In the genomic region with DNA sequence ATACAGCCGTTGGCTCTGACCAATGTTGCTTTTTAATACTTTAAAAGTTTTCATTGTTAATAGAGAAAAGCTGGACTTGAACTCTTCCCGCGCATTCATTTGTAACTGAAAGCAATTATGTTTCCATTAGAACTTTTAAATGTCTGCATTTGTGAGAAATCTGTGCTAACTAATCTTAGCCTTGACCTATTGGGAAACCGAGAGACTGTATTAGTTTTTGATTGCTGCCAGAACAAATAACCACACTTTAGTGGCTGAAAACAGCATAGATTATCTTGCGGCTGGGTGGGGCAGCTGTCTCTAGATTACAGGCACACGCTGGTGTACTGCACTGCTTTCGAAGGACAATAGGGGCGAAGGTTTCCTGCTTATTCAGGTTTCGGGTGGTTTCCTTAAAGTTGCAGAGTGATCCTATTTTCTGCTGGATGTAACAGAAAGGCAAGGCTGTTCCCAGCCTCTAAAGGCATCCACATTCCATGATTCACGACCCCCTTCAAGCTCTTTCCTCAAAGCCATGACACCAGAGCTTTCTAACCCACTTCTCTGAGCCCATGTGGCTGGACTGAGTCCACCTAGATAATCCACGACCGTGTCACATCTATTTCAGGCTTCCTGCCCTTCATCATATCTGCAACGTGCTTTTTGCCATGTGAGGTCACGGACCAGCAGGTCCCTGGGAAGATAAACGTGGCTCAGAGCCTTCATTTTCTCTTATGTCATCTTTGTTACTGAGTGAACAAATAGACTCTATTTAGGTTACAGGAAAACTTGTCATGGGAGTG, we compare ENCODE assay signal across 17 mouse cellular contexts. TPM values are rescaled to one million over a fixed set of nuclear protein-coding genes. Genes with fewer than 3 reads are reported as not detected.
DNase-seq lines count a peak whose midpoint lies in the region; ATAC-seq and TF ChIP-seq lines count a peak whose summit lies in the region.
"Had no signal": no experiment of that assay in that cellular context is flagged by ENCODE, and none has a peak within 500 bp of the region (broad histone marks: within the 10 kb centered on the region; RNA-seq: fewer than 3 reads in every experiment).

No protein-coding gene starts in this region.

- no peaks in the 10 kb centered on the region for H3K27me3 ChIP-seq in kidney, postnatal 0 days (ENCODE audit: insufficient read depth, low read length)
- no peaks in the 10 kb centered on the region for H3K27me3 ChIP-seq in neural tube, embryonic 15.5 days (replicated peaks)
- H3K27me3 ChIP-seq: limb, embryonic 15.5 days had no signal

- 42% methylated on average over 15 of the region's 15 CpGs for WGBS in kidney, postnatal 0 days
- WGBS in neural tube, embryonic 15.5 days: 75% methylated on average over 15 of the region's 15 CpGs

- H3K9me3 ChIP-seq in kidney, postnatal 0 days (replicated peaks; ENCODE audit: low read length): no peaks in the 10 kb centered on the region
- no peaks in the 10 kb centered on the region for H3K9me3 ChIP-seq in neural tube, embryonic 15.5 days (replicated peaks)
- H3K9me3 ChIP-seq: limb, embryonic 15.5 days had no signal

- no peak for TF ChIP-seq CTCF in kidney, postnatal 0 days (IDR thresholded peaks at IDR 0.05; ENCODE audit: low read depth)

- ATAC-seq in kidney, postnatal 0 days (replicated peaks; ENCODE audit: low FRiP score, low read depth): no peak
- ATAC-seq in neural tube, embryonic 15.5 days (ENCODE audit: low FRiP score): no peak
- ATAC-seq: forebrain, postnatal 0 days; inflammation-experienced regulatory T-cells, adult 6 months had no signal

- H3K36me3 ChIP-seq in kidney, postnatal 0 days (ENCODE audit: insufficient read depth, low read length): peaks cover 39% of the 10 kb centered on the region
- no peaks in the 10 kb centered on the region for H3K36me3 ChIP-seq in neural tube, embryonic 15.5 days

- peaks cover 22% of the 10 kb centered on the region for H3K4me1 ChIP-seq in kidney, postnatal 0 days (replicated peaks; ENCODE audit: insufficient read depth, low read length)
- H3K4me1 ChIP-seq in neural tube, embryonic 15.5 days: peaks cover 5% of the 10 kb centered on the region; the same call in 1 of the 2 replicates

- H3K27ac ChIP-seq in kidney, postnatal 0 days: peak overlapping the region; percentile 65
- H3K27ac ChIP-seq in neural tube, embryonic 15.5 days (replicated peaks): no peak overlapping the region
- H3K27ac ChIP-seq: left cerebral cortex, adult 2 months; limb, embryonic 15.5 days had no signal

- intact Hi-C loops in heart, postnatal 36 days (cut with DNase I): no loop called here

- H3K9ac ChIP-seq in kidney, postnatal 0 days (ENCODE audit: low read depth, low read length): no peak overlapping the region
- no peak overlapping the region for H3K9ac ChIP-seq in neural tube, embryonic 15.5 days (replicated peaks)
- H3K9ac ChIP-seq: forebrain, postnatal 0 days; limb, embryonic 15.5 days had no signal

- H3K4me2 ChIP-seq in kidney, postnatal 0 days (ENCODE audit: low read length): no peak overlapping the region
- H3K4me2 ChIP-seq in neural tube, embryonic 15.5 days: no peak overlapping the region
- H3K4me2 ChIP-seq: limb, embryonic 15.5 days had no signal

- H3K4me3 ChIP-seq in kidney, postnatal 0 days (replicated peaks; ENCODE audit: low read depth, low read length): no peak overlapping the region
- H3K4me3 ChIP-seq in neural tube, embryonic 15.5 days (replicated peaks): no peak overlapping the region
- H3K4me3 ChIP-seq: left cerebral cortex, adult 2 months; limb, embryonic 15.5 days had no signal

- no peak for DNase-seq in kidney, postnatal 0 days (ENCODE audit: low spot score)
- no peak for DNase-seq in kidney, postnatal 25 days
- peak; percentile 73 for DNase-seq in ZHBTc4 (ENCODE audit: low read depth, low spot score)
- DNase-seq in heart, adult 8-10 months (ENCODE audit: low spot score): peak; percentile 77
- peak; percentile 45 to 54 for DNase-seq in heart, postnatal 36 days
- no peak for DNase-seq in urinary bladder, postnatal 4 days (ENCODE audit: low spot score in 2 of 2)
- DNase-seq in left cerebral cortex, adult 18-20 months (ENCODE audit: low spot score in 2 of 2): no peak
- DNase-seq: forebrain, postnatal 0 days; right cerebral cortex, postnatal 4 days; thymus, adult 18-20 months had no signal

RNA-seq across cellular contexts. Expression of gene Lamb1, which starts 28.5 kb away (rescaled TPM):
- polyA plus RNA-seq in kidney, postnatal 0 days (2015; fragmentation: Nextera tagmentation; extraction: Ambion mirVana): 115 and 128 TPM in 2 replicates
- total RNA-seq in heart, adult 8-10 months (2022): 10 to 100 TPM; 44.0 to 51.1 (median 48.7) TPM
- 10 to 100 TPM; 75.8 to 81.2 TPM for total RNA-seq in heart, postnatal 36 days (2021)
- 10 to 100 TPM; 16.4 to 17.3 TPM for total RNA-seq in left cerebral cortex, adult 18-20 months (2021)
- 17.4 and 29.1 TPM in 2 replicates for polyA plus RNA-seq in neural tube, embryonic 15.5 days (2015; fragmentation: Nextera tagmentation; extraction: Ambion mirVana)
- polyA plus RNA-seq: inflammation-experienced regulatory T-cells, adult 6 months had no signal

RNA-seq across cellular contexts. Expression of gene Gm6993, which starts 53.0 kb away (rescaled TPM):
- polyA plus RNA-seq in kidney, postnatal 0 days (2015; fragmentation: Nextera tagmentation; extraction: Ambion mirVana): not detected in 2 replicates
- not detected for total RNA-seq in heart, adult 8-10 months (2022)
- not detected for total RNA-seq in heart, postnatal 36 days (2021)
- not detected for total RNA-seq in left cerebral cortex, adult 18-20 months (2021)
- polyA plus RNA-seq in neural tube, embryonic 15.5 days (2015; fragmentation: Nextera tagmentation; extraction: Ambion mirVana): not detected in 2 replicates
- total RNA-seq: common myeloid progenitor, adult 5-6 weeks; forebrain, postnatal 0 days; gastrocnemius, postnatal 4 days; left cerebral cortex, adult 2 months; monocyte, adult 5-6 weeks had no signal
- polyA plus RNA-seq: forebrain, postnatal 0 days; inflammation-experienced regulatory T-cells, adult 6 months; limb, embryonic 15.5 days had no signal

RNA-seq across cellular contexts. Expression of gene Dld, which starts 57.7 kb away (rescaled TPM):
- 196 and 202 TPM in 2 replicates for polyA plus RNA-seq in kidney, postnatal 0 days (2015; fragmentation: Nextera tagmentation; extraction: Ambion mirVana)
- total RNA-seq in heart, adult 8-10 months (2022): 100 to 1,000 TPM; 368 to 419 (median 398) TPM
- total RNA-seq in heart, postnatal 36 days (2021): 100 to 1,000 TPM; 417 to 433 TPM
- 100 to 1,000 TPM; 106 to 108 TPM for total RNA-seq in left cerebral cortex, adult 18-20 months (2021)
- 124 and 131 TPM in 2 replicates for polyA plus RNA-seq in neural tube, embryonic 15.5 days (2015; fragmentation: Nextera tagmentation; extraction: Ambion mirVana)

Comparison
In these comparisons a context has a peak if more than half of its experiments do, and no peak if none do; other contexts are left out.
1. DNase-seq: peak in ZHBTc4 (single experiment), heart, adult 8-10 months (single experiment) and heart, postnatal 36 days (2 of 2); none in kidney, postnatal 0 days (single experiment), kidney, postnatal 25 days (0 of 2), urinary bladder, postnatal 4 days (0 of 2) and left cerebral cortex, adult 18-20 months (0 of 2).